9 mouse cellular contexts compared by ENCODE assay signal in the genomic region with DNA sequence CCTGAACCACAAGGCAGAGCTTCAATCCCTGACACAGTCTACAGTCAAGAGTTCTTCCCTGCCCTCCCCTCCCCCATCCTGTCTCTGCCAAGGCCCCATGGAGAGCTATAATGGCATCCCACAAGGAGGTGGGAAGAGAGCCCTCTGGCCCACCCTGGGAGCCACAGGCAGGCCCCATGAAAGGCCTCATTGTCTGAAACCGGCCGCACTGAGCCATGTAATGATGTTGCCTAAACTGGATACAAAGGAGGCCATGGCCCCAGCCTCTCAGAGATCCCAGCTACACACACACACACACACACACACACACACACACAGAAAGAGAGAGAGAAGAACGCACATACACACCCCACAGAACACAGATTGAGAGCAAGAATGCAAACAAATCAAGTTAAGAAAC. TPM values are rescaled to one million over a fixed set of nuclear protein-coding genes. Genes with fewer than 3 reads are reported as not detected.
DNase-seq lines count a peak whose midpoint lies in the region; ATAC-seq lines count a peak whose summit lies in the region.
"Had no signal": no experiment of that assay in that cellular context is flagged by ENCODE, and none has a peak within 500 bp of the region (broad histone marks: within the 10 kb centered on the region; RNA-seq: fewer than 3 reads in every experiment).

No protein-coding gene starts in this region.

- H3K9me3 ChIP-seq in intestine, embryonic 14.5 days (ENCODE audit: control insufficient read depth, low read length): no peaks in the 10 kb centered on the region
- no peaks in the 10 kb centered on the region for H3K9me3 ChIP-seq in intestine, embryonic 15.5 days
- no peaks in the 10 kb centered on the region for H3K9me3 ChIP-seq in forebrain, embryonic 14.5 days (replicated peaks; ENCODE audit: control insufficient read depth, low read length)
- no peaks in the 10 kb centered on the region for H3K9me3 ChIP-seq in limb, embryonic 15.5 days

- peaks cover 7% of the 10 kb centered on the region; the same call in 1 of the 2 replicates for H3K4me1 ChIP-seq in intestine, embryonic 14.5 days (replicated peaks; ENCODE audit: control insufficient read depth, insufficient read depth, low read length)
- H3K4me1 ChIP-seq in intestine, embryonic 15.5 days (replicated peaks): peaks cover 17% of the 10 kb centered on the region
- H3K4me1 ChIP-seq in forebrain, embryonic 14.5 days (ENCODE audit: control insufficient read depth, insufficient read depth, low read length): peaks cover 24% of the 10 kb centered on the region
- H3K4me1 ChIP-seq in limb, embryonic 15.5 days: peaks cover 58% of the 10 kb centered on the region

- no peaks in the 10 kb centered on the region for H3K27me3 ChIP-seq in intestine, embryonic 14.5 days (replicated peaks; ENCODE audit: control insufficient read depth, insufficient read depth, low read length)
- H3K27me3 ChIP-seq in intestine, embryonic 15.5 days (replicated peaks): no peaks in the 10 kb centered on the region
- H3K27me3 ChIP-seq in forebrain, embryonic 14.5 days (replicated peaks; ENCODE audit: control insufficient read depth, insufficient read depth, low read length): no peaks in the 10 kb centered on the region
- no peaks in the 10 kb centered on the region for H3K27me3 ChIP-seq in limb, embryonic 15.5 days
- H3K27me3 ChIP-seq: CH12.LX had no signal

- no peaks in the 10 kb centered on the region for H3K36me3 ChIP-seq in intestine, embryonic 14.5 days (ENCODE audit: control insufficient read depth, insufficient read depth, low read length)
- no peaks in the 10 kb centered on the region for H3K36me3 ChIP-seq in intestine, embryonic 15.5 days
- H3K36me3 ChIP-seq in forebrain, embryonic 14.5 days (ENCODE audit: control insufficient read depth, insufficient read depth, low read length): no peaks in the 10 kb centered on the region
- no peaks in the 10 kb centered on the region for H3K36me3 ChIP-seq in limb, embryonic 15.5 days

- H3K9ac ChIP-seq in intestine, embryonic 14.5 days (ENCODE audit: low read length): no peak overlapping the region
- no peak overlapping the region for H3K9ac ChIP-seq in intestine, embryonic 15.5 days
- H3K9ac ChIP-seq in forebrain, embryonic 14.5 days (ENCODE audit: low read length): no peak overlapping the region
- H3K9ac ChIP-seq in limb, embryonic 15.5 days: no peak overlapping the region

- no peak overlapping the region for H3K27ac ChIP-seq in intestine, embryonic 14.5 days (ENCODE audit: low read depth)
- H3K27ac ChIP-seq in intestine, embryonic 15.5 days: no peak overlapping the region
- H3K27ac ChIP-seq in forebrain, embryonic 14.5 days (ENCODE audit: low read depth, low read length): no peak overlapping the region
- no peak overlapping the region for H3K27ac ChIP-seq in limb, embryonic 15.5 days

- no peak overlapping the region for H3K4me2 ChIP-seq in intestine, embryonic 14.5 days (ENCODE audit: low read length)
- H3K4me2 ChIP-seq in intestine, embryonic 15.5 days (replicated peaks): no peak overlapping the region
- H3K4me2 ChIP-seq in forebrain, embryonic 14.5 days (ENCODE audit: low read length): no peak overlapping the region
- no peak overlapping the region for H3K4me2 ChIP-seq in limb, embryonic 15.5 days

- 30% methylated on average over 3 of the region's 3 CpGs for WGBS in intestine, embryonic 14.5 days
- WGBS in intestine, embryonic 15.5 days: 45% methylated on average over 3 of the region's 3 CpGs
- 2% methylated on average over 3 of the region's 3 CpGs for WGBS in forebrain, embryonic 14.5 days
- 37% methylated on average over 3 of the region's 3 CpGs for WGBS in limb, embryonic 15.5 days

- H3K4me3 ChIP-seq in intestine, embryonic 14.5 days (ENCODE audit: low read depth, low read length): no peak overlapping the region
- H3K4me3 ChIP-seq in intestine, embryonic 15.5 days (replicated peaks): no peak overlapping the region
- H3K4me3 ChIP-seq in forebrain, embryonic 14.5 days (ENCODE audit: low read depth, low read length): no peak overlapping the region
- no peak overlapping the region for H3K4me3 ChIP-seq in limb, embryonic 15.5 days

- 0 out of 2 replicates have a peak, but pooled peaks have one; percentile 16 for ATAC-seq in intestine, embryonic 14.5 days (replicated peaks; ENCODE audit: low FRiP score, low TSS enrichment, low read depth)
- ATAC-seq in intestine, embryonic 15.5 days: no peak
- peak; percentile 81 for ATAC-seq in forebrain, embryonic 14.5 days
- ATAC-seq in limb, embryonic 15.5 days (ENCODE audit: insufficient number of reproducible peaks, low FRiP score, low TSS enrichment, low read depth): peak; percentile 26; the same call in 1 of the 2 replicates
- no peak for ATAC-seq in activated CD4-positive, CD25-positive, alpha-beta regulatory T cell, adult 4 months
- ATAC-seq in erythroid progenitor cell, adult 5-6 weeks (replicated peaks; ENCODE audit: low FRiP score, poor library complexity, severe bottlenecking): no peak

- no peak for DNase-seq in intestine, embryonic 14.5 days (ENCODE audit: low spot score)
- peak; percentile 75 for DNase-seq in embryo, embryonic 10 days (ENCODE audit: low spot score)
- DNase-seq in forebrain, embryonic 14.5 days (ENCODE audit: low spot score): peak; percentile 83
- no peak for DNase-seq in adrenal gland, adult 2 months

RNA-seq across cellular contexts. Expression of a gene that starts 24.8 kb away (rescaled TPM):
- polyA plus RNA-seq in intestine, embryonic 14.5 days (2014; fragmentation: Nextera tagmentation; extraction: Ambion mirVana): 5.9 and 7.3 TPM in 2 replicates
- polyA plus RNA-seq in intestine, embryonic 15.5 days (2015; fragmentation: Nextera tagmentation; extraction: Ambion mirVana): 12.2 and 14.1 TPM in 2 replicates
- 0.77 and 1.3 TPM in 2 replicates for polyA plus RNA-seq in forebrain, embryonic 14.5 days (2014; fragmentation: Nextera tagmentation; extraction: Ambion mirVana)
- polyA plus RNA-seq in limb, embryonic 15.5 days (2015; fragmentation: Nextera tagmentation; extraction: Ambion mirVana): 4.0 and 4.8 TPM in 2 replicates
- polyA plus RNA-seq in activated CD4-positive, CD25-positive, alpha-beta regulatory T cell, adult 4 months (2017; shearing (Covaris generic)): 1 to 10 TPM; 6.1 to 9.0 TPM
- 4.2 and 6.8 TPM in 2 replicates for total RNA-seq in erythroid progenitor cell, adult 5-6 weeks (2015; ENCODE audit: low replicate concordance)
- 4.5 and 5.3 TPM in 2 replicates for total RNA-seq in erythroid progenitor cell, adult 5-6 weeks (2017; ENCODE audit: low replicate concordance)
- total RNA-seq in adrenal gland, adult 2 months (2021): 10 to 100 TPM; 46.7 to 84.2 TPM
- 21.2 and 23.2 TPM in 2 replicates for polyA plus RNA-seq in adrenal gland, adult 2 months (2012; rRNA removed)

RNA-seq across cellular contexts. Expression of a gene that starts 46.4 kb away (rescaled TPM):
- polyA plus RNA-seq in intestine, embryonic 14.5 days (2014; fragmentation: Nextera tagmentation; extraction: Ambion mirVana): 0.69 and 0.87 TPM in 2 replicates
- polyA plus RNA-seq in intestine, embryonic 15.5 days (2015; fragmentation: Nextera tagmentation; extraction: Ambion mirVana): 1.2 and 1.3 TPM in 2 replicates
- polyA plus RNA-seq in forebrain, embryonic 14.5 days (2014; fragmentation: Nextera tagmentation; extraction: Ambion mirVana): not detected in 2 replicates
- polyA plus RNA-seq in limb, embryonic 15.5 days (2015; fragmentation: Nextera tagmentation; extraction: Ambion mirVana): 0.57 and 0.65 TPM in 2 replicates
- polyA plus RNA-seq in activated CD4-positive, CD25-positive, alpha-beta regulatory T cell, adult 4 months (2017; shearing (Covaris generic)): not detected
- not detected in 2 replicates for total RNA-seq in erythroid progenitor cell, adult 5-6 weeks (2015; ENCODE audit: low replicate concordance)
- not detected in 2 replicates for total RNA-seq in erythroid progenitor cell, adult 5-6 weeks (2017; ENCODE audit: low replicate concordance)
- total RNA-seq in adrenal gland, adult 2 months (2021): under 1 TPM; 0.23 to 0.45 TPM
- polyA plus RNA-seq in adrenal gland, adult 2 months (2012; rRNA removed): 0.18 TPM in 1 of 2 replicates, not detected in the other

RNA-seq across cellular contexts. Expression of a gene that starts 49.3 kb away (rescaled TPM):
- polyA plus RNA-seq in intestine, embryonic 14.5 days (2014; fragmentation: Nextera tagmentation; extraction: Ambion mirVana): 0.15 and 0.34 TPM in 2 replicates
- polyA plus RNA-seq in intestine, embryonic 15.5 days (2015; fragmentation: Nextera tagmentation; extraction: Ambion mirVana): 0.16 and 0.38 TPM in 2 replicates
- polyA plus RNA-seq in forebrain, embryonic 14.5 days (2014; fragmentation: Nextera tagmentation; extraction: Ambion mirVana): 0.09 and 0.18 TPM in 2 replicates
- polyA plus RNA-seq in limb, embryonic 15.5 days (2015; fragmentation: Nextera tagmentation; extraction: Ambion mirVana): 0.15 and 0.29 TPM in 2 replicates
- not detected for polyA plus RNA-seq in activated CD4-positive, CD25-positive, alpha-beta regulatory T cell, adult 4 months (2017; shearing (Covaris generic))
- total RNA-seq in erythroid progenitor cell, adult 5-6 weeks (2015; ENCODE audit: low replicate concordance): not detected in 2 replicates
- total RNA-seq in erythroid progenitor cell, adult 5-6 weeks (2017; ENCODE audit: low replicate concordance): not detected in 2 replicates
- total RNA-seq in adrenal gland, adult 2 months (2021): 1 to 10 TPM in 1 of 2 experiments, under 1 TPM in 1; 0.83 to 1.4 TPM
- 3.1 and 5.1 TPM in 2 replicates for polyA plus RNA-seq in adrenal gland, adult 2 months (2012; rRNA removed)
- total RNA-seq: CH12.LX had no signal

Comparison
In these comparisons a context has a peak if more than half of its experiments do, and no peak if none do; other contexts are left out.
1. ATAC-seq: peak in intestine, embryonic 14.5 days (single experiment), forebrain, embryonic 14.5 days (single experiment) and limb, embryonic 15.5 days (single experiment); none in intestine, embryonic 15.5 days (single experiment), activated CD4-positive, CD25-positive, alpha-beta regulatory T cell, adult 4 months (single experiment) and erythroid progenitor cell, adult 5-6 weeks (single experiment).
2. DNase-seq: peak in embryo, embryonic 10 days (single experiment) and forebrain, embryonic 14.5 days (single experiment); none in intestine, embryonic 14.5 days (single experiment) and adrenal gland, adult 2 months (single experiment).